Mouse (Mus musculus) heart, postnatal 0 days (tissue): Measurements from ENCODE around the gene Bpi.

Source experiments
- CTCF ChIP-seq: IDR thresholded peaks from 2 replicates; pipeline ENCODE4 v1.5.1; 2016; ENCODE audit warnings: antibody characterized with exemption, control low read depth, low read depth
- EP300 ChIP-seq: IDR thresholded peaks from 2 replicates; pipeline ENCODE4 v1.6.1; 2016; ENCODE audit warnings: antibody characterized with exemption, low read depth

DNA sequence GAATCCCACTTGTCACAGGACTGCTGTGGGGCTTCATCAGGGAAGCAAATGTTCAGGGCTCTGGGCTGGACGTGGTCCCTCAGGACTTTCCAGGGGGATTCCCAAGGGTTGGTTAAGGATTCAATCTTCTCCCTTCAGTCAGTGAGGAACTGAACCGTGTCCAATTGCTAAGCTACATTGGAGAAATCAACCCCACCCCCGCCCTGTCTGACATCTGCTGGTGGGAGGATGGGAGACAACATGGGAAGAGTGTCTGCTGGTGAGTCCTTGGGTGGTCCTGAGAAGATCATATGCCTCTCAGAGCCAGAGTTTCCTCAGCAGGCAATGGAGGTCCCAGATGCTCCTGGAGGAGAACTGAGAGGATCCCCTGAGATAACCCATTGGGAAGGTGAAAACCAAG is 25.5 kb upstream of the Bpi start:
- TF ChIP-seq CTCF (no peak), EP300 (no peak)
